Mouse (Mus musculus) small intestine, adult 2 months (tissue): Measurements from ENCODE around the gene Prkca. TPM values are rescaled to one million over a fixed set of nuclear protein-coding genes. Genes with fewer than 3 reads are reported as not detected.

ENCODE experiments used
- H3K27ac ChIP-seq: fragments of 200-500 bp; 2 replicates; pipeline ENCODE4 v1.5.1; 2012; ENCODE audit warnings: low read depth, low read length, control low read depth, inconsistent platforms; ENCODE audit not compliant: insufficient read depth
- H3K27me3 ChIP-seq: fragments of 200-500 bp; 2 replicates; pipeline ENCODE4 v1.6.1; 2012; ENCODE audit warnings: mild to moderate bottlenecking, moderate library complexity, low read length, inconsistent platforms; ENCODE audit not compliant: control insufficient read depth, insufficient read depth
- H3K36me3 ChIP-seq: fragments of 200-500 bp; 2 replicates; pipeline ENCODE4 v1.6.1; 2012; ENCODE audit warnings: mild to moderate bottlenecking, low read length, control low read depth, inconsistent platforms; ENCODE audit not compliant: control insufficient read depth, insufficient read depth
- H3K4me1 ChIP-seq: fragments of 200-500 bp; 2 replicates; pipeline ENCODE4 v1.6.1; 2012; ENCODE audit warnings: low read length, inconsistent platforms, mixed read lengths; ENCODE audit not compliant: control insufficient read depth, insufficient read depth, insufficient read length
- H3K4me3 ChIP-seq: fragments of 200-500 bp; 2 replicates; pipeline ENCODE4 v1.5.1; 2012; ENCODE audit warnings: low read depth, mild to moderate bottlenecking, control low read depth, inconsistent platforms, low read length, moderate library complexity
- CTCF ChIP-seq: fragments of 200-500 bp; IDR thresholded peaks from 2 replicates; pipeline ENCODE4 v1.5.1; 2012; ENCODE audit warnings: low read depth, mild to moderate bottlenecking, control low read depth, inconsistent platforms, low read length, moderate library complexity, mixed read lengths; ENCODE audit not compliant: insufficient replicate concordance, insufficient read length; ENCODE audit errors: extremely low read depth
- POLR2A ChIP-seq: fragments of 200-500 bp; IDR thresholded peaks from 2 replicates; pipeline ENCODE4 v1.6.1; 2012; ENCODE audit warnings: low read depth, mild to moderate bottlenecking, control low read depth, inconsistent platforms, low read length, moderate library complexity
- WGBS: fragments of 180-500 bp; shearing (Covaris S2); methylation state at CpG from one replicate; pipeline ENCODE4 v1.1.7; 2018; 5-methylcytosine and 5-hydroxymethylcytosine counted together
- polyA plus RNA-seq: library from polyadenylated mRNA; depleted of rRNA; stranded (reverse); fragments of >200 nt; gene quantifications from 2 replicates; pipeline ENCODE4 v1.2.3, GENCODE M21; 2012

The Prkca gene
- polyA plus RNA-seq, 1 experiment, result 13.9 TPM

GRCm38 (mm10) chr11:108297956-108298355 is 45.8 kb downstream of the Prkca start:
- Histone ChIP-seq H3K27ac (no peak overlapping the region), H3K4me1 (peaks cover 8% of the 10 kb centered on the region; the same call in 1 of the 2 replicates), H3K36me3 (peaks cover 6% of the 10 kb centered on the region; the same call in 1 of the 2 replicates), H3K27me3 (no peaks in the 10 kb centered on the region), H3K4me3 (no peak overlapping the region)
- TF ChIP-seq CTCF (no peak), POLR2A (no peak)
- 86% methylated on average over 8 of the region's 8 CpGs for WGBS

GRCm38 (mm10) chr11:108295373-108295772 is 48.4 kb downstream of the Prkca start:
- peaks cover 6% of the 10 kb centered on the region; the same call in 1 of the 2 replicates for H3K36me3 ChIP-seq
- TF ChIP-seq POLR2A, result no peak
- TF ChIP-seq CTCF, result no peak
- no peak overlapping the region for H3K4me3 ChIP-seq
- H3K27me3 ChIP-seq, result no peaks in the 10 kb centered on the region
- peaks cover 8% of the 10 kb centered on the region; the same call in 1 of the 2 replicates for H3K4me1 ChIP-seq
- H3K27ac ChIP-seq, result no peak overlapping the region

GRCm38 (mm10) chr11:108294305-108294813 is 49.4 kb downstream of the Prkca start:
- no peaks in the 10 kb centered on the region for H3K27me3 ChIP-seq
- 0 out of 2 replicates have a peak, but pooled peaks cover 3% of the 10 kb centered on the region for H3K36me3 ChIP-seq
- TF ChIP-seq POLR2A, result no peak
- peaks cover 8% of the 10 kb centered on the region; the same call in 1 of the 2 replicates for H3K4me1 ChIP-seq
- H3K4me3 ChIP-seq, result no peak overlapping the region
- 31% methylated on average over 12 of the region's 12 CpGs for WGBS
- H3K27ac ChIP-seq, result peak overlapping the region; percentile 67

- peaks cover 8% of the 10 kb centered on the region; the same call in 1 of the 2 replicates for H3K4me1 ChIP-seq
- H3K4me3 ChIP-seq, result no peak overlapping the region
- no peaks in the 10 kb centered on the region for H3K27me3 ChIP-seq
- 0 out of 2 replicates have a peak, but pooled peaks cover under 1% of the 10 kb centered on the region for H3K36me3 ChIP-seq
- 38% methylated on average over 3 of the region's 3 CpGs for WGBS
- TF ChIP-seq POLR2A (no peak), CTCF (no peak)
- peak overlapping the region; percentile 67 for H3K27ac ChIP-seq
Observed at GRCm38 (mm10) chr11:108293843-108294242, 49.9 kb downstream of the Prkca start.

- Histone ChIP-seq H3K4me3 (no peak overlapping the region), H3K4me1 (peaks cover 9% of the 10 kb centered on the region; the same call in 1 of the 2 replicates), H3K27ac (no peak overlapping the region), H3K27me3 (no peaks in the 10 kb centered on the region), H3K36me3 (peaks cover 5% of the 10 kb centered on the region; the same call in 1 of the 2 replicates)
- TF ChIP-seq CTCF, result no peak
- no peak for TF ChIP-seq POLR2A
- 90% methylated on average over 5 of the region's 5 CpGs for WGBS
Observed at GRCm38 (mm10) chr11:108289192-108289591, 54.5 kb downstream of the Prkca start.

DNA sequence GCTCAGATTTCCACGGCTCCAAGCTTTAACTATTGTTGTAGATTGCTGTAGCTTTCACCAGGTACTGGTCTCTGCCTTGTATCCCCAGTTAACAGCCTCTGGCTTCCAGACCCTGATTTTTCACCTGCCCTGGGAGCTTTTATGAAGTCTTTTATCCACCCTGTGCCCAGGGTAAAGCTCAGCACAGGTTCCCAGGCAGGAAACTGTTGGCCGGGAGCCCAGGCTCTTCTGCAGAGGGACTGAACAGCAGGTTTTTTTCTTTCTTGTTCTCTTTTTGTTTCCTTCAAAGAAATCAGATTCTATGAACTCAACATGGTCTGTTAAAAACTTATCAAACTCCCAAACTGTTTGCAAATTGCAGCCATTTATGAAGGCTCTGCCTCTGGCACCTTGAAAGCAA is 56.4 kb downstream of the Prkca start:
- WGBS, result 17% methylated on average over 2 of the region's 2 CpGs
- no peaks in the 10 kb centered on the region for H3K27me3 ChIP-seq
- peaks cover 5% of the 10 kb centered on the region; the same call in 1 of the 2 replicates for H3K36me3 ChIP-seq
- H3K4me3 ChIP-seq, result no peak overlapping the region
- H3K27ac ChIP-seq, result peak overlapping the region; percentile 63
- peaks cover 17% of the 10 kb centered on the region; the same call in 1 of the 2 replicates for H3K4me1 ChIP-seq
- no peak for TF ChIP-seq POLR2A

GRCm38 (mm10) chr11:108285046-108285445 is 58.7 kb downstream of the Prkca start:
- TF ChIP-seq CTCF (no peak), POLR2A (no peak)
- Histone ChIP-seq H3K27me3 (no peaks in the 10 kb centered on the region), H3K27ac (no peak overlapping the region), H3K4me3 (no peak overlapping the region), H3K4me1 (peaks cover 17% of the 10 kb centered on the region), H3K36me3 (peaks cover 5% of the 10 kb centered on the region; the same call in 1 of the 2 replicates)
- WGBS, result 46% methylated on average over 5 of the region's 5 CpGs

- no peaks in the 10 kb centered on the region for H3K27me3 ChIP-seq
- H3K27ac ChIP-seq, result peak overlapping the region; percentile 54
- TF ChIP-seq POLR2A, result no peak
- TF ChIP-seq CTCF, result no peak
- H3K4me1 ChIP-seq, result peaks cover 17% of the 10 kb centered on the region
- H3K4me3 ChIP-seq, result no peak overlapping the region
- H3K36me3 ChIP-seq, result peaks cover 2% of the 10 kb centered on the region; the same call in 1 of the 2 replicates
- WGBS, result 22% methylated on average over 1 of the region's 1 CpGs
Observed at GRCm38 (mm10) chr11:108282850-108283459, 60.8 kb downstream of the Prkca start.
